Mouse (Mus musculus) midbrain, embryonic 14.5 days (tissue): Measurements from ENCODE around the gene Crk. TPM values are rescaled to one million over a fixed set of nuclear protein-coding genes. Genes with fewer than 3 reads are reported as not detected.
"Not testable (repeated sequence)": the region's sequence is repeated elsewhere in the genome, so short reads cannot be mapped to it uniquely, and the experiment has no call there.

Experiments used
- ATAC-seq: fragments of 200-750 bp; cut with Nextera tagmentation; 2 replicates; pipeline ENCODE4 v1.8.0; 2017; ENCODE audit warnings: moderate number of reproducible peaks, moderate library complexity; ENCODE audit not compliant: low FRiP score, low TSS enrichment
- DNase-seq: peaks from one replicate; pipeline ENCODE4 v3.0.0-alpha.2; 2015
- H3K27ac ChIP-seq: fragments of 300-500 bp; sonication (generic); replicated peaks from 2 replicates; pipeline ENCODE4 v1.5.1; 2014; ENCODE audit warnings: mild to moderate bottlenecking, low read depth, low read length, moderate library complexity
- H3K27me3 ChIP-seq: fragments of 300-500 bp; sonication (generic); 2 replicates; pipeline ENCODE4 v1.6.1; 2014; ENCODE audit warnings: low read length, control low read depth, mixed read lengths; ENCODE audit not compliant: control insufficient read depth, insufficient read depth
- H3K36me3 ChIP-seq: fragments of 300-500 bp; sonication (generic); 2 replicates; pipeline ENCODE4 v1.6.1; 2014; ENCODE audit warnings: low read length, control low read depth; ENCODE audit not compliant: control insufficient read depth, insufficient read depth
- H3K4me1 ChIP-seq: fragments of 300-500 bp; sonication (generic); 2 replicates; pipeline ENCODE4 v1.6.1; 2014; ENCODE audit warnings: mild to moderate bottlenecking, antibody characterized with exemption, low read length, control low read depth; ENCODE audit not compliant: control insufficient read depth, insufficient read depth
- H3K4me2 ChIP-seq: fragments of 300-500 bp; sonication (generic); 2 replicates; pipeline ENCODE4 v1.6.1; 2014; ENCODE audit warnings: mild to moderate bottlenecking, low read length, moderate library complexity
- H3K4me3 ChIP-seq: fragments of 300-500 bp; sonication (generic); replicated peaks from 2 replicates; pipeline ENCODE4 v1.5.1; 2014; ENCODE audit warnings: low read depth, low read length
- H3K9ac ChIP-seq: fragments of 300-500 bp; sonication (generic); replicated peaks from 2 replicates; pipeline ENCODE4 v1.6.1; 2014; ENCODE audit warnings: mild to moderate bottlenecking, low read length, moderate library complexity
- H3K9me3 ChIP-seq: fragments of 300-500 bp; sonication (generic); 2 replicates; pipeline ENCODE4 v1.6.1; 2016; ENCODE audit warnings: low read length, control low read depth, mixed read lengths; ENCODE audit not compliant: control insufficient read depth
- WGBS: fragments of 180-500 bp; shearing (Covaris S2); extraction: QIAGEN DNeasy Blood & Tissue Kit; methylation state at CpG from one replicate; pipeline ENCODE4 v1.1.7; 2014; 5-methylcytosine and 5-hydroxymethylcytosine counted together
- polyA plus RNA-seq: library from polyadenylated mRNA; unstranded; fragments of >200 nt; fragmentation: Nextera tagmentation; extraction: Ambion mirVana; gene quantifications from 2 replicates; pipeline ENCODE4 v1.2.1, GENCODE M21; 2014

Crk gene
- polyA plus RNA-seq, 1 experiment from 2014 or later, result 114 TPM

- Histone ChIP-seq H3K4me2 (no peak overlapping the region), H3K9ac (no peak overlapping the region), H3K27me3 (no peaks in the 10 kb centered on the region), H3K36me3 (peaks cover 36% of the 10 kb centered on the region), H3K4me3 (no peak overlapping the region), H3K27ac (no peak overlapping the region), H3K9me3 (no peaks in the 10 kb centered on the region), H3K4me1 (no peaks in the 10 kb centered on the region)
- ATAC-seq (no peak), DNase-seq (no peak)
- 91% methylated on average over 1 of the region's 1 CpGs for WGBS
These were observed 10.9 kb downstream of the Crk start for GRCm38 (mm10) chr11:75689977-75690376.

- Histone ChIP-seq H3K9ac (no peak overlapping the region), H3K9me3 (no peaks in the 10 kb centered on the region), H3K4me2 (no peak overlapping the region), H3K36me3 (peaks cover 42% of the 10 kb centered on the region), H3K27me3 (no peaks in the 10 kb centered on the region), H3K4me3 (no peak overlapping the region), H3K4me1 (no peaks in the 10 kb centered on the region), H3K27ac (no peak overlapping the region)
- ATAC-seq (no peak), DNase-seq (no peak)
These were observed 12.0 kb downstream of the Crk start for GRCm38 (mm10) chr11:75691047-75691446.

GRCm38 (mm10) chr11:75693570-75693969 lies 14.5 kb downstream of the Crk start:
- WGBS, result 95% methylated on average over 5 of the region's 5 CpGs
- H3K36me3 ChIP-seq, result peaks cover 66% of the 10 kb centered on the region

GRCm38 (mm10) chr11:75697464-75697863 lies 18.4 kb downstream of the Crk start:
- peaks cover 81% of the 10 kb centered on the region for H3K36me3 ChIP-seq
- WGBS, result 96% methylated on average over 3 of the region's 3 CpGs
- not testable (repeated sequence) for H3K4me2 ChIP-seq, H3K27me3 ChIP-seq, H3K9me3 ChIP-seq, ATAC-seq, H3K4me3 ChIP-seq, H3K27ac ChIP-seq, H3K4me1 ChIP-seq, H3K9ac ChIP-seq, DNase-seq

More at GRCm38 (mm10) chr11:75693570-75693969, 14.5 kb downstream of the Crk start:
- DNase-seq (no peak), ATAC-seq (no peak)
- Histone ChIP-seq H3K4me1 (no peaks in the 10 kb centered on the region), H3K27me3 (no peaks in the 10 kb centered on the region), H3K9ac (no peak overlapping the region), H3K27ac (no peak overlapping the region), H3K4me3 (no peak overlapping the region), H3K9me3 (no peaks in the 10 kb centered on the region), H3K4me2 (no peak overlapping the region)

GRCm38 (mm10) chr11:75700557-75700956 lies 21.5 kb downstream of the Crk start:
- Histone ChIP-seq H3K36me3 (peaks cover 85% of the 10 kb centered on the region), H3K4me3 (no peak overlapping the region), H3K27me3 (no peaks in the 10 kb centered on the region), H3K9ac (no peak overlapping the region), H3K9me3 (no peaks in the 10 kb centered on the region), H3K4me1 (no peaks in the 10 kb centered on the region), H3K27ac (no peak overlapping the region), H3K4me2 (no peak overlapping the region)
- ATAC-seq (no peak), DNase-seq (no peak)
- WGBS, result 96% methylated on average over 5 of the region's 5 CpGs

- H3K27me3 ChIP-seq, result no peaks in the 10 kb centered on the region
- WGBS, result 94% methylated on average over 6 of the region's 6 CpGs
- H3K9me3 ChIP-seq, result no peaks in the 10 kb centered on the region
- no peak overlapping the region for H3K27ac ChIP-seq
- H3K4me3 ChIP-seq, result no peak overlapping the region
- no peak overlapping the region for H3K9ac ChIP-seq
- H3K4me1 ChIP-seq, result no peaks in the 10 kb centered on the region
- no peak overlapping the region for H3K4me2 ChIP-seq
- DNase-seq (no peak), ATAC-seq (no peak)
- H3K36me3 ChIP-seq, result peaks cover 76% of the 10 kb centered on the region
These were observed 23.7 kb downstream of the Crk start for GRCm38 (mm10) chr11:75702761-75703160.

GRCm38 (mm10) chr11:75703748-75704147 lies 24.7 kb downstream of the Crk start:
- Histone ChIP-seq H3K27ac (no peak overlapping the region), H3K27me3 (no peaks in the 10 kb centered on the region), H3K4me1 (no peaks in the 10 kb centered on the region), H3K4me3 (no peak overlapping the region), H3K9me3 (no peaks in the 10 kb centered on the region), H3K36me3 (peaks cover 67% of the 10 kb centered on the region), H3K4me2 (no peak overlapping the region), H3K9ac (no peak overlapping the region)
- ATAC-seq, result no peak
- WGBS, result 90% methylated on average over 2 of the region's 2 CpGs
- no peak for DNase-seq

GRCm38 (mm10) chr11:75713949-75714348 lies 34.9 kb downstream of the Crk start:
- ATAC-seq (no peak), DNase-seq (peak; percentile 51)
- Histone ChIP-seq H3K36me3 (no peaks in the 10 kb centered on the region), H3K4me3 (no peak overlapping the region), H3K4me2 (no peak overlapping the region), H3K4me1 (no peaks in the 10 kb centered on the region), H3K27ac (no peak overlapping the region), H3K9me3 (no peaks in the 10 kb centered on the region), H3K27me3 (no peaks in the 10 kb centered on the region), H3K9ac (no peak overlapping the region)
- WGBS, result 90% methylated on average over 1 of the region's 1 CpGs

GRCm38 (mm10) chr11:75715556-75715955 lies 36.5 kb downstream of the Crk start:
- DNase-seq, result no peak
- Histone ChIP-seq H3K4me1 (no peaks in the 10 kb centered on the region), H3K36me3 (no peaks in the 10 kb centered on the region), H3K27me3 (no peaks in the 10 kb centered on the region), H3K27ac (no peak overlapping the region), H3K9ac (no peak overlapping the region), H3K9me3 (no peaks in the 10 kb centered on the region), H3K4me2 (no peak overlapping the region), H3K4me3 (no peak overlapping the region)
- no peak for ATAC-seq
- 19% methylated on average over 12 of the region's 12 CpGs for whole genome bisulfite sequencing
